Mouse (Mus musculus): ENCODE results near the gene Lrrk1. TPM values are rescaled to one million over a fixed set of nuclear protein-coding genes. Genes with fewer than 3 reads are reported as not detected.
A peak's percentile ranks its signal among the peaks of the same experiment; 100 is the strongest.

The Lrrk1 gene
- total and polyA plus RNA-seq, 3 experiments = 7.8 to 11.0 (median 9.6) TPM

DNA sequence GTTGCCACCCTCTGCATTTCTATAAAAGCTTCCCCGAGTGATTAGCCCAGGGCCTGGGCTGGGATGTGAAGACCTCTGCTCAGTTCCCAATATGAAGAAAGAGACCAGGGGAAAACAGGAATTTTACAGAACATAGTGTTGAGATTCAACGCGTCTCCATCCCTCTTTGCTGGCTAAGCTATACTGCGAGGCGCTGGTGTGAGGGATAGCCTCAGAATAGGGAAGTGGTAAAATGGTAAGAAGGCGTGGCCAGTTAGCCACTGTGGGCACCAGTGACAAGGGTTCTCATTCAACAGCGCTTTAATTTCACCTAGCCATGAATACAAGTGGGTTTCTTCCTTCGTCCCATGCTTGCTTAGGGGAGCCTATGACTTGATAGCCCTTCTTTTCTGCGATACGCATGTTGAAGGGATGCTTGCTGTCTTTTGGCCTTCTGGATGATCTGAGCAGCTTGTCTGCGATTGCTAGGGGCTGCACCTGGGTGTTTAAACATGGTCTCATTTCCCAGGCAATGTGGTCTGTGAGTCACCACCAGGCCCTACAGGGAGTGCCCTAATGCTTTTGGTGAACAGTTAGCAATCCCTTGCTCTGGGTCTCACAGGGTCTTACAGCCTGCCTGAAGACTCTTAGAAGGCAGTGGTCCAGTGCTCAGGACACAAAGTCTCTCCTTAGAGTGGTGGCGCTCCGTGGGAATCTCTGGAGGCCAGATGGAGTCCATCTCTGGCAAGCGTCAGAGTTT lies 84.1 kb downstream of the Lrrk1 start:
- H3K27me3 ChIP-seq (ENCODE audit: control insufficient read depth, insufficient read depth, low read length) = no peaks in the 10 kb centered on the region
- no peak overlapping the region for H3K4me3 ChIP-seq
- 92% methylated on average over 14 of the region's 14 CpGs for WGBS
- DNase-seq = peak in 1 of 2 experiments; percentile 34
- no peaks in the 10 kb centered on the region for H3K79me2 ChIP-seq (replicated peaks; ENCODE audit: control insufficient read depth, insufficient read depth, low read length)
- H3K36me3 ChIP-seq (ENCODE audit: control insufficient read depth, insufficient read depth, low read length) = no peaks in the 10 kb centered on the region
- TF ChIP-seq POLR2A (IDR thresholded peaks at IDR 0.05; ENCODE audit: insufficient read depth, low read depth, low read length) (no peak), EP300 (IDR thresholded peaks at IDR 0.05; ENCODE audit: insufficient read depth, low read depth, low read length) (no peak), CTCF (IDR thresholded peaks at IDR 0.05) (no peak)
- H3K4me1 ChIP-seq (ENCODE audit: control insufficient read depth, insufficient read depth, low read length) = peaks cover 4% of the 10 kb centered on the region
- H3K27ac ChIP-seq = no peak overlapping the region
- no peak overlapping the region for H3K9ac ChIP-seq (ENCODE audit: low read depth, low read length)
- intact Hi-C loops (cut with DNase I) = no loop called here

- no peaks in the 10 kb centered on the region for H3K36me3 ChIP-seq (ENCODE audit: control insufficient read depth, insufficient read depth, low read length)
- no peak overlapping the region for H3K4me3 ChIP-seq
- TF ChIP-seq CTCF (IDR thresholded peaks at IDR 0.05) (no peak), POLR2A (IDR thresholded peaks at IDR 0.05; ENCODE audit: insufficient read depth, low read depth, low read length) (no peak), EP300 (IDR thresholded peaks at IDR 0.05; ENCODE audit: insufficient read depth, low read depth, low read length) (no peak)
- intact Hi-C loops (cut with DNase I) = loop anchor here (2.0 kb wide), 1 partner anchor 53 kb away; no protein-coding TSS in a partner anchor
- no peak for DNase-seq
- no peaks in the 10 kb centered on the region for H3K27me3 ChIP-seq (ENCODE audit: control insufficient read depth, insufficient read depth, low read length)
- 71% methylated on average over 4 of the region's 4 CpGs for WGBS
- no peaks in the 10 kb centered on the region for H3K79me2 ChIP-seq (replicated peaks; ENCODE audit: control insufficient read depth, insufficient read depth, low read length)
- H3K9ac ChIP-seq (ENCODE audit: low read depth, low read length) = no peak overlapping the region
- H3K27ac ChIP-seq = no peak overlapping the region
- no peaks in the 10 kb centered on the region; the same call in 1 of the 2 replicates for H3K4me1 ChIP-seq (ENCODE audit: control insufficient read depth, insufficient read depth, low read length)
These were observed 86.7 kb downstream of the Lrrk1 start for GRCm38 (mm10) chr7:66301486-66301885.

GRCm38 (mm10) chr7:66300680-66301079 lies 87.5 kb downstream of the Lrrk1 start:
- Histone ChIP-seq H3K27ac (no peak overlapping the region), H3K36me3 (ENCODE audit: control insufficient read depth, insufficient read depth, low read length) (no peaks in the 10 kb centered on the region), H3K4me1 (ENCODE audit: control insufficient read depth, insufficient read depth, low read length) (no peaks in the 10 kb centered on the region), H3K27me3 (ENCODE audit: control insufficient read depth, insufficient read depth, low read length) (no peaks in the 10 kb centered on the region), H3K79me2 (replicated peaks; ENCODE audit: control insufficient read depth, insufficient read depth, low read length) (no peaks in the 10 kb centered on the region), H3K9ac (ENCODE audit: low read depth, low read length) (no peak overlapping the region), H3K4me3 (no peak overlapping the region)
- DNase-seq = peak; percentile 74 to 79
- intact Hi-C loops (cut with DNase I) = loop anchor here (1.0 to 2.0 kb wide), 2 partner anchors 52 to 198 kb away; no protein-coding TSS in a partner anchor
- TF ChIP-seq EP300 (IDR thresholded peaks at IDR 0.05; ENCODE audit: insufficient read depth, low read depth, low read length) = peak; percentile 76; the same call in 1 of the 2 replicates
- TF ChIP-seq CTCF (IDR thresholded peaks at IDR 0.05) = peak; percentile 88
- TF ChIP-seq POLR2A (IDR thresholded peaks at IDR 0.05; ENCODE audit: insufficient read depth, low read depth, low read length) = no peak
- 10% methylated on average over 5 of the region's 5 CpGs for WGBS

DNA sequence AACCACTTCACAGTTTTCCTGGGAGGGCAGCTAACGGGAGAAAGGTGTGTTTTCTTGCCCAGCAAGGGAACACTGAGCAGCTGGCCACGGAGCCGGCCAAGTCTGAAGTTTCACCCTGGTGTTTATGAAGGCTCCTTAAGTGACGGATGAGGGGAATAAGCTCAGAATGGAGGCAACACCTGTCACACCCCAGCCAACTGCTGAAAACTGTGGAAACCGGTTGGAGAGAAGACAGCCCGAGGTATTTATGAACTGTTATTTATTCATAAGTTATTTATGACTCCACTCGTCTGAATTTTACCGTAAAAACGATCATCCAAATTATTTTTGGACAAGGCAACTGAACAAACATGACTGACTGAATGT lies 90.5 kb downstream of the Lrrk1 start:
- 86% methylated on average over 9 of the region's 9 CpGs for WGBS
- Histone ChIP-seq H3K79me2 (replicated peaks; ENCODE audit: control insufficient read depth, insufficient read depth, low read length) (no peaks in the 10 kb centered on the region), H3K27ac (no peak overlapping the region), H3K9ac (ENCODE audit: low read depth, low read length) (no peak overlapping the region), H3K4me1 (ENCODE audit: control insufficient read depth, insufficient read depth, low read length) (no peaks in the 10 kb centered on the region), H3K4me3 (no peak overlapping the region), H3K27me3 (ENCODE audit: control insufficient read depth, insufficient read depth, low read length) (no peaks in the 10 kb centered on the region), H3K36me3 (ENCODE audit: control insufficient read depth, insufficient read depth, low read length) (no peaks in the 10 kb centered on the region)
- TF ChIP-seq POLR2A (IDR thresholded peaks at IDR 0.05; ENCODE audit: insufficient read depth, low read depth, low read length) (no peak), CTCF (IDR thresholded peaks at IDR 0.05) (no peak), EP300 (IDR thresholded peaks at IDR 0.05; ENCODE audit: insufficient read depth, low read depth, low read length) (no peak)
- intact Hi-C loops (cut with DNase I) = no loop called here
- no peak for DNase-seq

GRCm38 (mm10) chr7:66296921-66297655 lies 91.1 kb downstream of the Lrrk1 start:
- H3K36me3 ChIP-seq (ENCODE audit: control insufficient read depth, insufficient read depth, low read length) = no peaks in the 10 kb centered on the region
- no peak overlapping the region for H3K9ac ChIP-seq (ENCODE audit: low read depth, low read length)
- WGBS = 75% methylated on average over 12 of the region's 12 CpGs
- no peaks in the 10 kb centered on the region for H3K27me3 ChIP-seq (ENCODE audit: control insufficient read depth, insufficient read depth, low read length)
- no peaks in the 10 kb centered on the region for H3K4me1 ChIP-seq (ENCODE audit: control insufficient read depth, insufficient read depth, low read length)
- H3K4me3 ChIP-seq = no peak overlapping the region
- intact Hi-C loops (cut with DNase I) = no loop called here
- no peak for DNase-seq
- TF ChIP-seq POLR2A (IDR thresholded peaks at IDR 0.05; ENCODE audit: insufficient read depth, low read depth, low read length) (no peak), CTCF (IDR thresholded peaks at IDR 0.05) (no peak), EP300 (IDR thresholded peaks at IDR 0.05; ENCODE audit: insufficient read depth, low read depth, low read length) (no peak)
- no peaks in the 10 kb centered on the region for H3K79me2 ChIP-seq (replicated peaks; ENCODE audit: control insufficient read depth, insufficient read depth, low read length)
- H3K27ac ChIP-seq = no peak overlapping the region
